Mouse (Mus musculus) cerebellum, adult 2 months (tissue): ENCODE data around the gene Krt33a. TPM values are rescaled to one million over a fixed set of nuclear protein-coding genes. Genes with fewer than 3 reads are reported as not detected.

Experiments used
- DNase-seq, 2 experiments: peaks; one replicate each; pipeline ENCODE4 v3.0.0; 2021
- H3K27ac ChIP-seq: fragments of 200-500 bp; 2 replicates; pipeline ENCODE4 v1.5.1; 2012; ENCODE audit warnings: low read length, control low read depth, inconsistent platforms; ENCODE audit not compliant: insufficient read depth
- H3K27me3 ChIP-seq: fragments of 200-500 bp; 2 replicates; pipeline ENCODE4 v1.6.1; 2012; ENCODE audit warnings: inconsistent platforms, mild to moderate bottlenecking, low read length, moderate library complexity; ENCODE audit not compliant: control insufficient read depth, insufficient read depth
- H3K4me1 ChIP-seq: fragments of 200-500 bp; 2 replicates; pipeline ENCODE4 v1.6.1; 2011; ENCODE audit warnings: low read length; ENCODE audit not compliant: control insufficient read depth, insufficient read depth
- H3K4me3 ChIP-seq: fragments of 200-500 bp; replicated peaks from 2 replicates; pipeline ENCODE3; 2011; ENCODE audit warnings: mild to moderate bottlenecking, low read depth, low read length, control low read depth; ENCODE audit not compliant: insufficient read depth
- CTCF ChIP-seq: fragments of 200-500 bp; IDR thresholded peaks from 2 replicates; pipeline ENCODE4 v1.5.1; 2011; ENCODE audit warnings: low read depth, mild to moderate bottlenecking, control low read depth, low read length, moderate library complexity, borderline replicate concordance; ENCODE audit not compliant: insufficient read depth
- POLR2A ChIP-seq: fragments of 200-500 bp; IDR thresholded peaks from 2 replicates; pipeline ENCODE4 v1.6.1; 2011; ENCODE audit warnings: low read length, control low read depth, borderline replicate concordance; ENCODE audit not compliant: insufficient read depth
- WGBS: fragments of 180-500 bp; shearing (Covaris S2); methylation state at CpG from one replicate; pipeline ENCODE4 v1.1.7; 2018; 5-methylcytosine and 5-hydroxymethylcytosine counted together
- polyA plus RNA-seq: library from polyadenylated mRNA; depleted of rRNA; stranded (reverse); fragments of >200 nt; gene quantifications from 2 replicates; pipeline ENCODE4 v1.2.3, GENCODE M21; 2012; rRNA removed

The Krt33a gene
- polyA plus RNA-seq, 1 experiment = not detected

DNA sequence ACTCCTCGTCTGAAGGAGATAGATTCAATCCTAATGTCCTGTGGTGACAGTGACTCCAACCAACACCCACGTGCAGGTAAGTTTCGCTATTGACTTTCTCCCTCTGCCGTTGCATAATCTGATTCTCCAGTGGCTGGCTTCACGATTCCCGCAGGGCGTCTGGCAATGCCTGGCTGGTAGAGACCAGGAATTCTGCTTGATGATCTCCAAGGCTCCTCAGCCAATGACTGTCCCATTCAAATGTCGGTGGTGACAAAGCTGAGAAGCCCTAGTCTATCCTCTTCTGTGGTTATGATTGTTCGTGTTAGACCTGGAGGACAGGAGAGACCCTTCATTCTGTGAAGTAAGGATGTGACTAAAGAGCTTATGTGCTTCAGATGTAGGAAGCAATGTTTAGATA lies 33.3 kb downstream of the Krt33a start:
- no peak for DNase-seq
- 93% methylated on average over 9 of the region's 9 CpGs for WGBS
- H3K27ac ChIP-seq = no peak overlapping the region

DNA sequence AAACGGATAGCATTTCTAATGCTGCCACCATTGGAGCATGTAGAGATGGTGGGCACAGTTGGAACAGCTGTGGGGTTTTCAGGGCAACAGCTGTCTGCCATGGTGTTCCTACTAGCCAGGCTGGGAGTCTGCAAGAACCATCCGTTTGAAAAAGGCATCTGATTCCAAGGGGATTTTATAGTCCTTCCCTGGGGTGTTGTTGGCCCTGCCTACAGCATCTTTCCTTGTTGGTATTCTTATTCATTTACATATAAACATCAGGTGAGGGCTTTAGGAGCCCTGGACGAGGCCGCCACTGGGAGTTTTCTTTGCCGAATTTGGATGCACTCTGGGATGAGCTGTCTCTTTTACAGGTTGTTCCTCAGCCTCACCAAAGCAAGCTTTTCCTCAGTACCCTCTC lies 37.1 kb downstream of the Krt33a start, which contains the start of gene Krtap29-1:
Gene Krtap29-1 (minus strand): TSS at position 101 of the 400 bp plus-strand sequence.
- no peaks in the 10 kb centered on the region for H3K27me3 ChIP-seq
- H3K4me1 ChIP-seq = no peaks in the 10 kb centered on the region
- H3K27ac ChIP-seq = no peak within 1 kb of the TSS
- no peak for TF ChIP-seq CTCF
- no peak for TF ChIP-seq POLR2A
- DNase-seq = no peak
- H3K4me3 ChIP-seq = no peak within 1 kb of the TSS
- WGBS = 59% methylated on average over 5 of the region's 5 CpGs

More for the DNA sequence above, 33.3 kb downstream of the Krt33a start:
- H3K4me3 ChIP-seq = no peak overlapping the region
- TF ChIP-seq CTCF (no peak), POLR2A (no peak)
- peaks cover 15% of the 10 kb centered on the region for H3K4me1 ChIP-seq
- H3K27me3 ChIP-seq = no peaks in the 10 kb centered on the region

DNA sequence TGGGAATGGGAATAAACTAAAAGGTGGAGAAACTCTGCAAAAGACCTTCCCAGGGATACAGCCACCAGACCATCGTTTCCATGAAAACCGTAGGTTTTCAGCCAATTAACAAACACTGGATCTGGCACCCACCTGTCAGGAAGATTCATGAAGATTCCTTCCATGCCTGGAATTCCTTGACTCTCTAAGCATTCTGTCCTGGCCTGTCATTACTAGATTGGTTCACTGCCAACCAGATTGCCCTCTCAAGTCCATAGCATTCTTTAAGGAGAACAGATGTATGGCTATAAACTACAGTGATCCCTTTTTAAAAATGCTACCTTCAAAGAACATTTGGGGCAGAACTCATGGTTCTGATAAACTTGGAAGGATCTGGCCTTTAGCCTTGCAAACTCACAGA lies 50.1 kb downstream of the Krt33a start:
- no peak overlapping the region for H3K27ac ChIP-seq
- DNase-seq = no peak
- H3K27me3 ChIP-seq = no peaks in the 10 kb centered on the region
- 76% methylated on average over 2 of the region's 2 CpGs for WGBS
- H3K4me1 ChIP-seq = no peaks in the 10 kb centered on the region
- H3K4me3 ChIP-seq = no peak overlapping the region
- no peak for TF ChIP-seq POLR2A
- no peak for TF ChIP-seq CTCF

DNA sequence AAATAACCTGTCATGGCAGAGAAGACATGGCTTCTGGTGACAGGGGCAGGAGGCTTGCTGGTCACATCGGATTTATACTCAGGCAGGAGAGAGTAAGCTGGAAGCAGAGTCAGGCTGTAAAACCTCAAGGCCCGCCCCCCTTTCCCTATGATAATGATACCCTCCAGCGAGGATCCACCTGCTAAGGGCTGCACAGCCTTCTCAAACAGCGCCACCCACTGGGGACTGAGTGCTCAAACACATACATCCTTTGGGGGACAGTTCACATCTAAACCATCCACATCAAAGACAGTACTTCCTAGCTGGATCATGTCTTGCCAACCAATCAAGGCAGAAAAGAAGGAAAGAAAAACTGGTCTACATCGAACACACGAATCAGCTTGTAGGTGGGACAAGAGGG lies 51.8 kb downstream of the Krt33a start:
- H3K27me3 ChIP-seq = no peaks in the 10 kb centered on the region
- no peak for TF ChIP-seq CTCF
- no peak for TF ChIP-seq POLR2A
- whole genome bisulfite sequencing = 55% methylated on average over 6 of the region's 6 CpGs
- DNase-seq = no peak
- H3K27ac ChIP-seq = no peak overlapping the region
- H3K4me1 ChIP-seq = no peaks in the 10 kb centered on the region
- H3K4me3 ChIP-seq = no peak overlapping the region

Other genes with a start within 250 kb of the Krt33a start
- gene Gm11595, start 243.3 kb downstream of the Krt33a start, polyA plus RNA-seq = not detected in 2 replicates
- gene Krtap4-8, start 235.5 kb downstream of the Krt33a start, polyA plus RNA-seq = not detected in 2 replicates
- not detected in 2 replicates for gene Krtap4-9, start 231.0 kb downstream of the Krt33a start, polyA plus RNA-seq
- not detected in 2 replicates for gene Gm11596, start 222.7 kb downstream of the Krt33a start, polyA plus RNA-seq
- gene Gm11569, start 217.3 kb downstream of the Krt33a start, polyA plus RNA-seq = not detected in 2 replicates
- not detected in 2 replicates for gene Gm11554, start 211.8 kb downstream of the Krt33a start, polyA plus RNA-seq
- gene Krtap4-13, start 206.3 kb downstream of the Krt33a start, polyA plus RNA-seq = not detected in 2 replicates
- not detected in 2 replicates for gene Gm11564, start 200.5 kb downstream of the Krt33a start, polyA plus RNA-seq
- not detected in 2 replicates for gene 2300003K06Rik, start 178.1 kb downstream of the Krt33a start, polyA plus RNA-seq
- gene Krtap4-16, start 164.6 kb downstream of the Krt33a start, polyA plus RNA-seq = not detected in 2 replicates
- gene Gm11568, start 158.3 kb downstream of the Krt33a start, polyA plus RNA-seq = not detected in 2 replicates
- gene Gm11559, start 151.7 kb downstream of the Krt33a start, polyA plus RNA-seq = not detected in 2 replicates
- gene Krtap9-1, start 142.8 kb downstream of the Krt33a start, polyA plus RNA-seq = not detected in 2 replicates
- not detected in 2 replicates for gene Gm11567, start 137.0 kb downstream of the Krt33a start, polyA plus RNA-seq
- gene Krtap31-1, start 108.3 kb downstream of the Krt33a start, polyA plus RNA-seq = not detected in 2 replicates
- not detected in 2 replicates for gene Gm11565, start 101.5 kb downstream of the Krt33a start, polyA plus RNA-seq
- not detected in 2 replicates for gene Krtap31-2, start 79.9 kb downstream of the Krt33a start, polyA plus RNA-seq
- gene Krtap9-5, start 67.7 kb downstream of the Krt33a start, polyA plus RNA-seq = not detected in 2 replicates
- gene Krtap29-1, start 37.2 kb downstream of the Krt33a start, polyA plus RNA-seq = not detected in 2 replicates
- gene Krtap16-1, start 29.6 kb downstream of the Krt33a start, polyA plus RNA-seq = not detected in 2 replicates
- gene Krtap17-1, start 22.2 kb downstream of the Krt33a start, polyA plus RNA-seq = 0.30 and 0.80 TPM in 2 replicates
- not detected in 2 replicates for gene Krt33b, start 13.7 kb upstream of the Krt33a start, polyA plus RNA-seq
- gene Krt34, start 25.3 kb upstream of the Krt33a start, polyA plus RNA-seq = not detected in 2 replicates
- not detected in 2 replicates for gene Krt31, start 34.3 kb upstream of the Krt33a start, polyA plus RNA-seq
- not detected in 2 replicates for gene Krt32, start 72.0 kb upstream of the Krt33a start, polyA plus RNA-seq
- not detected in 2 replicates for gene Krt35, start 80.0 kb upstream of the Krt33a start, polyA plus RNA-seq
- gene Krt36, start 89.4 kb upstream of the Krt33a start, polyA plus RNA-seq = not detected in 2 replicates
- gene Krt13, start 105.4 kb upstream of the Krt33a start, polyA plus RNA-seq = not detected in 2 replicates
- 0.08 and 0.35 TPM in 2 replicates for gene Krt15, start 119.7 kb upstream of the Krt33a start, polyA plus RNA-seq
- 0.36 and 0.51 TPM in 2 replicates for gene Krt19, start 132.5 kb upstream of the Krt33a start, polyA plus RNA-seq
- 0.62 and 1.5 TPM in 2 replicates for gene Krt9, start 177.0 kb upstream of the Krt33a start, polyA plus RNA-seq
- gene Krt14, start 191.3 kb upstream of the Krt33a start, polyA plus RNA-seq = 0.11 and 0.13 TPM in 2 replicates
- gene Krt16, start 232.7 kb upstream of the Krt33a start, polyA plus RNA-seq = not detected in 2 replicates
- gene Krt17, start 244.8 kb upstream of the Krt33a start, polyA plus RNA-seq = 0.11 and 0.16 TPM in 2 replicates